Mouse (Mus musculus) testis, adult 2 months (tissue): ENCODE data around the gene Leo1.

Experiments
- CTCF ChIP-seq: fragments of 200-500 bp; IDR thresholded peaks from 2 replicates; pipeline ENCODE4 v1.5.1; 2012; ENCODE audit warnings: low read depth, mild to moderate bottlenecking, inconsistent platforms, low read length, moderate library complexity; ENCODE audit not compliant: control insufficient read depth, insufficient read depth, insufficient replicate concordance
- POLR2A ChIP-seq: fragments of 200-500 bp; IDR thresholded peaks from 2 replicates; pipeline ENCODE4 v1.6.1; 2012; ENCODE audit warnings: low read depth, mild to moderate bottlenecking, inconsistent platforms, low read length, moderate library complexity; ENCODE audit not compliant: control insufficient read depth

DNA sequence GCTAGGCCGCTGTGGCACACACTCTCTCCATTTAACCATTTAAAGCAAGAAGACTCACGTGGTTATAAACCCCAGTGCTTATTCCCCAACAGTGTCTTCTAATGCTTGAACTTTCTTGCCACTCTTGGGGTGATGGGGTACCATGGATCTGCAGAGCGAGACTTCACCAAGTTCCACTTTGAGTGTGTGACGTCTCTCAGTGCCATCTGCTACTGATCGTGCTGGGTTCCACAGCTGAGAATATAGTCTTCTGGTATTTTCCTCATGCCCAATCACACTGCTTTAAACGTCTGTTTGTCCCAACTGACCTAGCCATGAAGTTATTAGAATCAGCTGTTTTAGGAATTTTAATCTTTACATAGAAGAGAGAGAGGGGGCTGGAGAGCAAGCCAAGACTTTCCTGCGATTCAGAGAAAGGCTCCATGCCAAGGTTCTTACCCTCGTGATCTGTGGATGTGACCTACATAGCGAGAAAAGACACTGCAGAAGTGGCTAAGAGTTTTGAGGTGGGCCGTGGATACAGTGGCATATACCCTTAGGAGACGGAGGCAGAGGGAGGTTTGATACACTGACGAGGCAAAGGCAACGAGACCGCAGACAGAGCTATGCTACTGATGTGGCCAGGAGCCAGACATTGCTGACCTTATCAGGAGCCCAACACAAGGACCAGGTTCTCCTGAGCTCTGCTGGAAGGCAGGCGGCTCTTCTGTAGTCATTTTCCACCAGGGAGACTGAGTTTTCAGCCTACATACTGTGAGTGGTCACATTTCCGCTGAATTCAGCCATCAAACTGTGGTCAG lies 10.3 kb upstream of the Leo1 start:
- TF ChIP-seq CTCF (no peak), POLR2A (no peak)
